Mouse (Mus musculus): ENCODE data around the gene Nme2.

The Nme2 gene

DNA sequence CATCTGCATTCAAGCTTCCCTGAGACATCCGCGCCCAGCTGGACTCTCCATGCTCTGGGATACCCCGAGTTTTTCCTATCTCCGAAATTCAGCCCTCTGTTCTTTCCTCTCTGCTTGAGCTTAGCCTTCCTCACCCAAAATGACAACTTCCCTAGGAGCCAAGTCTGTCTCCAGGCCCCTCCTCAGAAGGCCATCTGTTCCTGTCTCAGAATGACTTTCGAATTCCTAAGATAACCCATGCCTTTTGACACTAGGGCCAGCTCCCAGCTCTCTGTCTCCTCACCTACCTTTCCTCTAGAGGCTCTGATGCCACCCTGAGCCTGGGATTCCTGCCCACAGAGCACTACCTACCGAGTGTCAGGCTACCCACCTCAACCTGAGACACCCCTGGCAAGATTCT is at the start of gene Nme2:
Gene Nme2 (minus strand): TSS at position 101 of the 400 bp plus-strand sequence.
- no peak for DNase-seq (ENCODE audit: low spot score in 2 of 2)

DNA sequence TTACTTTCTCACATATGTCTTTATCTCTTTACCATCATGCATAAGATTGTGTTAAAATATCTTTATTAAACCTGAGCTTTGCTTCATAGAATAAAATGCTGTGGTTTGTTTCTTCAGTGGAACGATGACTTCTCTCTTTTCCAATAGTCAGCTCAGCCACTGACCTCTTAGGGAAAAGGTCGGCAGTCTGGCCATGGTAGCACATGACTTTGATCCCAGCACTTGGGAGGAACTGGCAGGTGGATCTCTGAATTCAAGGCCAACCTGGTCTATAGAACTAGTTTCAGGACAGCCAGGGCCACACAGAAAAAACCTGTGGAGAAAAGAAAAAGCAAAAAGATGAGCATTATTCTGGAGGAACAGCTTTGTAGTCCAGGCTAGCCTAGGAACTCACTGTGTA is 47.3 kb upstream of the Nme2 start:
- no peak for DNase-seq (ENCODE audit: low spot score in 2 of 2)

DNA sequence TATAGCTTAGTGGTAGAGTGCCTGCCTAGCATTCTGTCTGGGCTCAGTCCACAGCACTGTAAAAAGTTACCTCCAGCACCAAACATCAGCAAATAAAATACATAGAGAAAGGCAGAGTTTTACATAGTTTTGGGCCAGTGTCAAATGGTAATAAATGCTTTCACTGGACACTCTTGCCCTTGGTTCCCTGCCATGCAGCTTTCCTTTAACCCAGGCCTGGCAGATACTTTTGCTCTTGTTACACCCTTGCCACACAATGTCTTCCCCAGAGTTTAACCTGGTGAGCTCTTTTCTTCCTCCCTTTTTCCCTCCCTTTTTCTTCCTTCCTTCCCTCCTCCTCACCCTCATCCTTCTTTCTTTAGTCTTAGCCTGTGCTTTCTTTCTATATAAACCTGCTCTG is 43.2 kb upstream of the Nme2 start:
- no peak for DNase-seq (ENCODE audit: low spot score in 2 of 2)

DNA sequence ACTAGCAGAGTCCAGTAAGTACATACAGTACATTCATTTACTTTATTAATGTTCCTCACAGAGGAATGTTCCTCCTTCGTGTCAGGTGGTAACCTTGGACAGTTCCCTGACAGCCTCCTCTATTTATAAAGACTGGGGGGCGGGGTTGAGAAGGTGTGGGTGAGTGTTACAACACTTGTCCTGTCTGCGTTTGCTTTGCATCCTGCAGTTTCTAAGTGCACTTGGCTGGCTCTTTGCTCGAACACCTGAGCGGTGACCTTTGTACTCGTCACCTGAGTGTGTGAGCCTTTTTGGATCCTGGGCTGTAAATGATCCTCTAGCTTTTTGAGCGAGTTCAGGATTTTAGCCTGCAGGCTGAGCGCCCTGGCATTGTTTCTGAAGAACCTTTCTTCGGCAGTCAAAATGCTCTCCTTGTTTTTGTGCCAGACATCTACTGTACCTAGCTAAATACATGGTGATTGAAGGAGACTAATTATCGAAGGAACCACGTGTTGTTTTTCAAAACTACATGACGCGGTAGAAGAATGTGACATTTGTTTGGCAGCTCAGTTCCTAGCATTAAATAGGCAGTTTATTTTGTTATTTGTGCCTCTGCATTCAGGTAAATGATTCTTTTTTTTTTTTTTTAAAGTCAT is 41.2 kb upstream of the Nme2 start:
- no peak for DNase-seq (ENCODE audit: low spot score in 2 of 2)

DNA sequence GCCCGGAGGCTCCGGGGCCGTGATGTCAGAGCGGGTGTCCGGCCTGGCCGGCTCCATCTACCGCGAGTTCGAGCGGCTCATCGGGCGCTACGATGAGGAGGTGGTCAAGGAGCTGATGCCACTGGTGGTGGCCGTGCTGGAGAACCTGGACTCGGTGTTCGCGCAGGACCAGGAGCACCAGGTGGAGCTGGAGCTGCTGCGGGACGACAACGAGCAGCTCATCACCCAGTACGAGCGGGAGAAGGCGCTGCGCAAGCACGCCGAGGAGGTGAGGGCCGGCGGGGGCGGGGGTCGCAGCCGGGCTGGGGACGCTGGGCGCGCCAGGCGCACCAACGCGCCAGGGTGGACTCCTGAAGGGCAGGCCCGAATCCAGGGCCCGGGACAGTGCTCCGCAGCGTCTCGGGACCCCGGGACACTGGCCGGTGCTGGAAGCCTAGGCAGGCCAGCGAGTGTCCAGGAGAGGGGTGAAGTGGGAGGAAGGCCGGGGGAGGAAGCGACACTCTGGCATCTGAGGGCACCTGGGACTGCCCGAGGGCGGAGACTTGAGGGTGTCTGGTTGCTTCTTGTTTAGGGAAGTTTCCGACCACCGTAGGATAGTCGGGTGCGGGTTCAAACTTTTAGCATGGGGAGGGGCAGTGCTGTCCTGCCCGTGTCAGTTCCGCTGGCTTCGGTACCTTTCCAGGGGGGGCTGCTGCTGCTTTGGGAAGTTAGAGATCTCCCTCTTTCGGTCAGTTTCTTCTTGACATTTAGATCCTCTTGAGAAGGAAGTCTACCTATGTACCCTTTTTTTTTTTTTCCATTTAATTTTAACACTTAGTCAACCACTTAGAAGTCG is 40.5 kb upstream of the Nme2 start:
- DNase-seq (ENCODE audit: low spot score in 2 of 2), result peak; percentile 40 to 57

DNA sequence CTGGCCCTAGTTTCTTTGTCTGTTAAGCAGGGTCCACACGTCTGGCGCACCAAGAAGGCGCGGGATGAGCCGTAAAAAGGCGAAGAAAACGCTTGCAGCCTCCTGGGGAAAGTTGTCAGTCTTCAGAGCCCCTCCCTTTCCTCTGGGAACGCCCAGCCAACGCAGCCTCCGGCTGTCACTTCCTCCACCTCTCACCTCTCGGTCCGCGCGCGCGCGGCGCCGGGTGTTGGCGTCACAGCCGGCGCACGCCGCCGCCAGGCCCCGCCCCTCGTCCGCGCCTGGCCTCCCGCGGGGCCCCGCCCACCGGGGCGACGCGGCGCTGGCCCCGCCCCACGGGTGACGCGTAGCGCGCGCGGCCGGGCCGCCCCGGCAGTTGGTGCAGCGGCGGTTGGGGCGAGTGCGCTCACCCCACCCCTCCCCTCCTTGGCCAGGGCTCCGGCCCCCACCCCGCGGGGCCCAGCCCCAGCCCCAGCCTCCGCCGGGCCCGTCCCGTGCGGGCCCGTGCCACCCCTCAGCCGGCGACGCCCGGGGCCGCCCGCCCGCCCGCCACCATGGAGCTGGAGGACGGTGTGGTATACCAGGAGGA is 39.8 kb upstream of the Nme2 start, which contains the start of gene Spag9:
Gene Spag9 (plus strand): TSS at position 372 of the 586 bp plus-strand sequence.
- peak; percentile 87 to 92 for DNase-seq (ENCODE audit: low spot score in 2 of 2)

DNA sequence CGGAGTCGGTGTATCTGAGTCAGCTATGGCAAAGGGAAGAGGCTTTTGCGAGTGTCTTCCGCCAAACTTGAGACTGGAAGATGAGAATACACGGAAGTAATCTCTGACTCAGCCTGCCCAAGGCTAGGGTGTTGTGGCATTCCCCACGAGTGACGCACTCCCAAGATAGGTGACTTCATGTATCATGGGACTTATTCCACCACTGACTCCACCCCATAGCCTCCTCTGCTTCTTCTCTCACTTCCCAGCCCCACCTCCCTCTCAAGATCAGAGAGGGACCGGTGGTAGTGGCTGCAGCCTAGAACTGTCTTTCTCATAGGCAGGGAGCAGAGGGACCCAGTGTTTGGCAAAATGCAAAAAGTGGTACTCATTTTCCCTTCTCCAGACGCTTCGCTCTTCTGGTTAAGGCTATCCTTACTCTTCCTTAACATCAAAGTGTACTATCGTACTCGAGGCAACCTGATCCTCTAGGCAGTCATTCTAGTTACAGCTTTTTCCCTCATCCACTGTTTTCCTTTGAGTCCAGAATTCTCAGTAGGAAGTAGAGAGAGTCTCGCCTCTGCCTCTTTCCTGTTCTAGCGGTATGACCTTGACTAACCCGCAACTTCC is 39.2 kb upstream of the Nme2 start:
- DNase-seq (ENCODE audit: low spot score in 2 of 2), result peak; percentile 67 to 78

DNA sequence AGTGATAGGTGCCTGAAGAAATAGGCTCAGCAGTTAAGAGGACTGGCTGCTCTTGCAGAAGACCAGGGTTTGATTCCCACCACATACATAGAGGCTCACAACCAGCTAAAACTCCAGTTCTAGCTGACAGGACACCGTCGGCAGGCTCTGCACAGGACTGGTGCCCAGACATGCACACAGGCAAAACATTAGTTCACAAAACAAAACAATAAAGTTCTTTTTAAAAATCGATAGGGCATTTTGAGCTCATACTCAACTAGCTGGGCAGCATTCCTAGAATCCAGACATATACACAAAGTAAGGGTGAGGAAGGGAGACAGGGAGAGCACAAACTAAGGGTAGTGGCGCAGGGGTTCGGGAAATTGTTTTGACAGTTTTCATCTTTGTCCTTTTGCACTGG is 38.5 kb upstream of the Nme2 start:
- DNase-seq (ENCODE audit: low spot score in 2 of 2), result no peak

DNA sequence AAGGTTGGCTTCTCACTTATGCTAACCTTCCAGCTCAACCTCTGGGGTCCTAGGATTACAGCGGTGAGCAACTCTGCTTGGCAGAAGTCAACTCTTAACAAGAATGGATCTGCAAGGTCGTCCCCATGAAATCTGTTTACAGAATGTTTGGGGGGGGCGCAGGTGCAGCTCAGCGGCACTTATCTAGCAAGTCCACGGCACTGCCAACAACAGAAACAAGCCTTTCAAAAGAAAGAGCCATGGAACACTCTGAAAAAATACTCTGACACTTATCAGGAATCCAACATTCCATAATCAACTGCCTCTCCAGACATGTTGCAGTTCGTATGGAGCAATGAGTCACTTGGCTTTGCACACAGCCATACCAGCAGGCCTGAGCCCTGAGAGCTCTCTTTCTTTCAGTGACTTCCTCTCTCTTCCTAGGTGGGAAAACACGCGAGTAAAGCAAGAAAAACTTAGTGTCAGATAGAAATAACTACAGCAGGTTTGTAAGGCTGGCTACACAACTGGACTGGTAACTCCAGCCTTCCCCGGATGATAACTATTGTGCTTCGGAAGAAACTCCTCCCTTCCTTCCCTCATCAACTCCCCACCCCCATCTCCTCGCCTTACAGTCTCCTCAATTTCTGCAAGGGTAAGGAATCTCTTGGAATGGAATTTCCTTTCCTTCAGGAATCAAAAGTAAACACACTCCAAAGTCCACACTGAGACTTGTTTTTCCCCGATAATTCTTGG is 32.4 kb upstream of the Nme2 start:
- DNase-seq (ENCODE audit: low spot score in 2 of 2), result no peak

DNA sequence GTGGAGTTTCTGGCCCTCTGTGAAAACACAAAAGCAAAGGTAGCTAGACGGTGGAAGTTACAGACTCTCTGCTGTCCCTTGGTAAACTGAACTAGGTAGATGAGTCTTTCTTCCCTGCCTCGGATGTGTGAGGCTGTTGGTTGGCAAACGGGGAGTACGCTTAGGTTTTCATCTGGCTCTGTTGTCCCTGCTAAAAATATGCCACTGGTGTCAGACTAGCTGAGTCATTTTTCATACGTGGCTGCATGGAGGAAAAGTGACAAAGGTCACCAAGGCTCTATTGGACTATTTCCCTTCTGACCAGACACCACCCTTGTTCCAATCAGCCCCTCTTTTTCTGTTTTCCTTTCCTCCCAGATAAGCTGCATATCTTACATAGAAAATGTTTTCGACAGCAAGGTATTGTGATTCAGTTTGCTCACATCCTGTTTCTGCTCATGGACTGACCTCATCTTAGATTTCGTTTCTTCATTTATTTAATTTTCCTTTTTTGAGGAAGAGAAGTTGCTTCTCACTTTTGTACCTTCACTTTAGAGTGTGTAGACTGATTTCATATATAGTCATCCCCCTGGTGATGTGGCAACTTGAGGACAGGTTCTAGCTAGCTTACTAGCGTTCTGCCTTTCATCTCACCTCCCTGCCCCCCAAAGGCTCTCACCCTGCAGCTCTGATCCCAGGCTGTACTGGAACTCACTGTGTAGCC is 31.7 kb upstream of the Nme2 start:
- DNase-seq (ENCODE audit: low spot score in 2 of 2), result no peak

DNA sequence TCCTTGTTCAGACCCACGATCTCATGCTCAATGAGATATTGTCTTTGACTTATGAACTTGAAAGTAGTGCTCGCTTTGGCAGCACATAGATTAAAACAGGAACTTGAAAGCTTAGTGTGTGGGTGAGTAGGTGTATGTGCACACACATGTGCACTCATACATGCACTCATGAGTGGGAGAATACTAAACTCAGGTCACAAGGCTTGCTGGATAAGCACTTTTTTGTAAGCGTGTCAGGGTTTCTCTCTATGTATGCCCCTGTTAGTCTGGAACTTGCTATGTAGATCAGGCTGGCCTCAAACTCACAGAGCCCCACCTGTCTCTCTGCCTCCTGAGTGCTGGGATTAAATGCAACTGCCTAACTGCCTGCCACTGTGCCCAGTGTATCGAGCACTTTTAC is 31.0 kb upstream of the Nme2 start:
- DNase-seq (ENCODE audit: low spot score in 2 of 2), result no peak

DNA sequence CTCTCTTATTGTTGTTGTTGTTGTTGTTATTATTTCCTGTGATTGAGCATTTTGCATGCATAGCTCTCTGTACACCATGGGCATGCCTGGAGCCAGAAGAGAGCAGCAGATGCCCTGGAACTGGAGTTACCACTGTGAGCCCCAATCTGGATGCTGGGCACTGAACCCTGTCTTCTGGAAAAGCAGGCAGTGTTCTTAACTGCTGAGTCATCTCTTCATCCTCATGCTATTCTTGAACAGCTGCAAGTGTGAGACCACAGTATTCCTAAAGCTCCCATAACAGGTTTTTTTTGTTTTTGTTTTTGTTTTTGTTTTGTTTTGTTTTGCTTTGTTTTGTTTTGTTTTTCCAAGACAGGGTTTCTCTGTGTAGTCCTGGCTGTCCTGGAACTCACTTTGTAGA is 30.2 kb upstream of the Nme2 start:
- no peak for DNase-seq (ENCODE audit: low spot score in 2 of 2)

DNA sequence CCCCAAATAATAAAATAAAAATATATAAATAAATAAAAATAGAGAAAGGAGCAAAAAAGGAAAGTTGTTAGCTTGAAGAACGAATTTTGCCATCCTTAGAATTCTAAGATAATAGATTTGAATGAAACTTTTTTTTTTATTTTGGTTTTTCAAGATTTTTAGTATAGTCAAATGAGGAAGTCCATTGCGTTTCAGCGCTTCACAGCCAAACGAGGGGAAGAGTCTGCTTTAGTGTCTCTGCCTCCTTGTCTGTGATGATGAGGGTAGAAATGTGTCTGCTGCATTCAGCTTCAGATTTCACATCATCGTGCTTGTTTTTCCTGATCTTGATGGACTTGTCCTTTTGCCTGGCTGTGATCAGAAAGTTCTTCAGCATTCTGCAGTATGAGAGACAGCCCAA is 29.2 kb upstream of the Nme2 start:
- DNase-seq (ENCODE audit: low spot score in 2 of 2), result no peak

DNA sequence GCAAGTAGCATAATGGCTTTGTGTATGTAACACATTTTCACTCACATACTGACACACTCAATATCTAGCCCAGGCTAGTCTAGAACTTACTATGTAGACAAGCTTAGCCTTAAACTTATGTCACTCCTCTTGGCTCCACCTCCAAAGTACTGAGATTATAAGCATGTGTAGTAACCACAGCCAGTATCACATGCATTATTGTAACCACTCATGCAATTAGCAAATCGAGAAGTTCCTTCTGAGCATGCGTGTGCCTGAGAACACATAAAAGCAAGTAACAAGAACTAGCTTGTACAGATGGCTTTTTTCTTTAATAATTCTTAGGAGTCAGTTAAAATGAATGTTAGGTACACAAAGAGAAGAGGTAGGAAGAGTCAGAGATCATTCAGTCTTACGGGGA is 28.6 kb upstream of the Nme2 start:
- DNase-seq (ENCODE audit: low spot score in 2 of 2), result no peak

DNA sequence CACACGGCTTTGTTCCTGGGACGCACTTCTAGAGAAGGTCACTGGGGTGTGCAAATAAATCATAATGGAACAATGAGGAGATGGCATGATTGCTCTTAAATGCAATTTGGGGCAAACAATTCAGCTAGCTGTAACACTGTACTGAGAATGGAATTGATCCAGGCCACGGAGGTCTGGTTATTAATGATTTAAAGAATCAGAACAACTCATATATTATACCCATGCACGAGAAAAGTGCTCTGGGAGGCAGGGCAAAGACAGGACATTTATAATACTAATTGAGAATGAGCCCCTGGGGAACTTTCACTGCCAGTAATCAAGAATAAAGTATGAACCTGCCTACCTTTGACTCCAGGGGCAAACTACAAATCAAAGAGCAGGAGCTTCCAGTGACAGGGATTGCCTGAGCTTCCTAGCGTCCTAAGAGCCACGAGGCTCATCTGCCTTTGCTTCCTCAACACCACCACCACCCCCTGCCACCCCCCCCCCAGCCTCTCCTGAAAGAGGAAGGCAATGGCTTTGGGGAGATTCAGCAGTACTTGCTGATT is 23.5 kb upstream of the Nme2 start:
- no peak for DNase-seq (ENCODE audit: low spot score in 2 of 2)

DNA sequence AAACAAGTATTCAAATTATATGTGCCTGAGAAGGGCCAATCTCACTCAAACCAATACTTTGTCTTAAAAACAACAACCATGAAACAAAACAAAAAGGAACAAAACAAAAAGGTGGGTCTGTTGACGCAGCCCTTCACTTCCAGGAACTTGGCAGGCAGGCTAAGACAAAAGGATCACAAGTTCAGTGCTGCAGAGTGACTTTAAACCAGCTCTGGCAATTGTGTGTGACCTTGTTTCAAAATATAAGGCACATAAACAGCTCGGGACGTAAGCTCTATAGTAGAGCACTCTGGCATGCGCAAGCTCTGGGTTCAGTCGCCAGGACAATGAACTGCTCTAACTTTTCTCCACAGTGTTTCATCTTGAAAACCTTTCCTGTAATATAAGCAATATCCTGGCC is 16.9 kb upstream of the Nme2 start:
- no peak for DNase-seq (ENCODE audit: low spot score in 2 of 2)

DNA sequence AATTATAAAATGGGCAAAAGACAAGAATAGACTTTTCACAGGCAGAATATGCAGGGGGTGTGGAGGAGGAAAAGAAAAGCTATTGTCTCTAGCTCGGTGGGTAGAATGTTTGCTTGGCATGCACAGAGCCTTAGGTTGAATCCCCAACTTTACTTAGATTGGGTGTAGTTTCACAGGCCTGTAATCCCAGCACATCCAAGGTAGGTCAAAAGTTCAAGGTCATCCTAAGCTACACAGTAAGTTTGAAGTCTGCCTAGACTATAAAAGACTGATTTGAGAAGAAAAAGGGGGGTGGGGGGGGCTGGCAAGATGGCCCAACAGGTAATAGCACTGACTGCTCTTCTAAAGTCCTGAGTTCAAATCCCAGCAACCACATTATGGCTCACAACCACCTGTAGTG is 13.7 kb upstream of the Nme2 start:
- DNase-seq (ENCODE audit: low spot score in 2 of 2), result no peak

DNA sequence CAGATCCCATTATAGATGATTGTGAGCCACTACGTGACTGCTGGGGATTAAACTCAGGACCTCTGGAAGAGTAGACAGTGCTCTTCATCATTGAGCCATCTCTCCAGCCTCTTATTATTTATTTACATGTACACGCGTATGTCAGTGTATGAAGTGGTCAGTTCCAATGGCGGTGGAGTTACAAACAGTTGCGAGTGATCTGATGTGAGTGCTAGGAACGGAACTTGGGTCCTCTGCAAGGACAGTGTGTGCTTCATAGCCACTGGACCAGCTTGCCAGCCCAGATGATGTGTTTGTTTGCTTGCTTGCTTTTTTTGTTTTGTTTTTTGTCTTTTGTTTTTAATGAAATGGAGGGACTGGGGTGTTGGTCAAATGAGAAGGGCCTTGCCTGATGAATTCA is 13.1 kb upstream of the Nme2 start:
- no peak for DNase-seq (ENCODE audit: low spot score in 2 of 2)

DNA sequence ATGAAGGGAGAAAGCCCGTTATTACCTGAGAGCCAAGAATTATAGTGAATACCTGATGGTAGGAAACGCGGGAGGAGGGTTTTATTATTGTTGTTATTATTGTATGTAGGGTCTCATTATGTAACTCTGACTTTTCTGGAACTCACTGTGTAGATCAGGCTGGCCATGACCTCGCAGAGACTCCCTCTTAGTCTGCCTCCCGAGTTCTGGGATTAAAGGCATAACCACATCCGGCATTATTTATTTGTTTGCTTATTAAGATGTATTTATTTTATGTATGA is 12.7 kb upstream of the Nme2 start:
- no peak for DNase-seq (ENCODE audit: low spot score in 2 of 2)

DNA sequence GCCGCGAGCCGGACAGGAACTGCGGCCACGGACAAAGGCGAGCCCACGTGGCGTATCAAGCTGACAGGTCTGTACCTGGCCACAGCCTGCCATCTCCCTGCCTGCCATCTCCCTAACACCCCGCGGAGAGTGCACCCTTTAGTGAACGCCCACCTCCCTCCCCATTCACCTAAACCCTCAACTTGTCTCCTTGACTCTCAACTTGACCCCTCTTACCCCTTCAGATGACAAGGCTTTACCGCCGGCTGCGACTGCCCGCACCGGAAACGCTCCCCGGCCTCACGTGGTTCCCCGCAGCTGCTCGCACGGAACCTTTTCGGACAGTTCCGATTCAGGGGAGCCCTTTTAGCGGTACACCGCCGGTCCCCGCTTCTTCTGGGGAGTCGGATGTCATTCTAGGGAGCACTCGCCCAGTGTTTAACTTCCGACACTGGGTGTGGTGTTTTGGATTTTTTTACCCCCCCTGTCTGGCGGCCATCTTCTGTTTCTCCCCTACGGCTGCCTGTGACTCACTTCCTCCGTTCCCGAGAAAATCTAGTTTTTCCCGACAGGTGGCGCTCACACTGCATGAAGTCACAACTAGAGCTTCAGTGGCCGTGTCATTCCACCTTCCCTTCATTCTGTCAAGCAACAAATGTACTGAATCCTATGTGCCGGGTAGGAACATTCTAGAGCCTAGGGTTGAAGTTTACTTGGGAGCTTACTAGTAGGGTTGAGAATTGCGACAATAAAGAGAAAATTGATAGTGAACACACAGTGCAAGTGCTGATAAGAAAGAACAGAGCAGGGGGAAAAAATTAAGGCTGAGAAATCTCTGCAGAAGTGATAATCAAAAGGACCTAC is 12.2 kb upstream of the Nme2 start, which contains the start of the genes Gm20390 and Nme1:
Gene Gm20390 (minus strand): TSS at position 289 of the 843 bp plus-strand sequence.
Gene Nme1 (minus strand): TSS at position 517 of the 843 bp plus-strand sequence.
- DNase-seq (ENCODE audit: low spot score in 2 of 2), result peak; percentile 94 to 96
